Mouse (Mus musculus) cerebellum, adult 2 months (tissue): ENCODE measurements around the gene Hcst.

Experiments
- CTCF ChIP-seq: fragments of 200-500 bp; IDR thresholded peaks from 2 replicates; pipeline ENCODE4 v1.5.1; 2011; ENCODE audit warnings: low read depth, mild to moderate bottlenecking, control low read depth, low read length, moderate library complexity, borderline replicate concordance; ENCODE audit not compliant: insufficient read depth
- POLR2A ChIP-seq: fragments of 200-500 bp; IDR thresholded peaks from 2 replicates; pipeline ENCODE4 v1.6.1; 2011; ENCODE audit warnings: low read length, control low read depth, borderline replicate concordance; ENCODE audit not compliant: insufficient read depth

DNA sequence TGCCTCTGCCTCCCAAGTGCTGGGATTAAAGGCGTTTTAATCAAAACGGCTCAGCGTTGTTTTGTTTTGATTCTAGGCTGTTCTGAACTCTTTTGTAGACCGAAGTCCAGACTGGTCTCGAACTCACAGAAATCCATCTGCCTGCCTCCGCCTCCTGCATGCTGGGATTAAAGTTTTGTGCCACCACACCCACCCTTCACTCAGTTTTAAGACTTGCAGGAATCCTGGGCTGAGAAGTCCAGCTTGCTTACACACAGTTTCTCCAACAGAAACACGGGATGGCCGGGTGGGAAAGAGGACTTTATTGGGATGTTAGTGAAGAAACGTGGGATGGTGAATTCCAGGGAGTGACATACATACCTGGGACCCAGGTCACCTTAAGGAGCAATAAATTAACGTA is 15.0 kb upstream of the Hcst start:
- no peak for TF ChIP-seq CTCF
- TF ChIP-seq POLR2A = no peak
